8 mouse cellular contexts compared by ENCODE assay signal in genomic region chr7:114635569-114636101, GRCm38 (mm10). TPM values are rescaled to one million over a fixed set of nuclear protein-coding genes. Genes with fewer than 3 reads are reported as not detected.
DNase-seq lines count a peak whose midpoint lies in the region; ATAC-seq and TF ChIP-seq lines count a peak whose summit lies in the region.

No protein-coding gene starts in this region.

- no peak for TF ChIP-seq CTCF in thymus, adult 2 months (IDR thresholded peaks at IDR 0.05; ENCODE audit: borderline replicate concordance, control insufficient read depth, extremely low read depth, insufficient read depth, low read length, poor library complexity)

- H3K36me3 ChIP-seq in thymus, adult 2 months (ENCODE audit: control insufficient read depth, insufficient read depth, low read length): no peaks in the 10 kb centered on the region
- H3K36me3 ChIP-seq in limb, embryonic 13.5 days: no peaks in the 10 kb centered on the region
- no peaks in the 10 kb centered on the region for H3K36me3 ChIP-seq in midbrain, embryonic 15.5 days (replicated peaks)

- no peaks in the 10 kb centered on the region for H3K9me3 ChIP-seq in limb, embryonic 13.5 days
- no peaks in the 10 kb centered on the region for H3K9me3 ChIP-seq in midbrain, embryonic 15.5 days

- ATAC-seq in limb, embryonic 13.5 days (ENCODE audit: low FRiP score, low read depth): no peak; the same call in 1 of the 2 replicates
- peak; percentile 78; the same call in 1 of the 2 replicates for ATAC-seq in midbrain, embryonic 15.5 days (replicated peaks)

- H3K9ac ChIP-seq in limb, embryonic 13.5 days: peak overlapping the region; percentile 48
- peak overlapping the region; percentile 12 for H3K9ac ChIP-seq in midbrain, embryonic 15.5 days

- H3K4me2 ChIP-seq in limb, embryonic 13.5 days (replicated peaks): peak overlapping the region; percentile 70
- peak overlapping the region; percentile 74 for H3K4me2 ChIP-seq in midbrain, embryonic 15.5 days

- no peak overlapping the region for H3K4me3 ChIP-seq in thymus, adult 2 months (ENCODE audit: control insufficient read depth, insufficient read depth, low read length)
- peak overlapping the region; percentile 38 for H3K4me3 ChIP-seq in limb, embryonic 13.5 days
- peak overlapping the region; percentile 39 for H3K4me3 ChIP-seq in midbrain, embryonic 15.5 days

- peak; percentile 10 for DNase-seq in thymus, adult 2 months
- no peak for DNase-seq in thymus, postnatal 10 days (ENCODE audit: low spot score in 2 of 2)
- peak; percentile 66 to 69 for DNase-seq in cerebellum, postnatal 10 days
- peak; percentile 21 to 53 for DNase-seq in frontal cortex, postnatal 36 days (ENCODE audit: low spot score in 2 of 2)
- DNase-seq in kidney, adult 11 months: peak; percentile 8
- peak; percentile 12 for DNase-seq in thymus, postnatal 14 days

- H3K27me3 ChIP-seq in thymus, adult 2 months (ENCODE audit: control insufficient read depth, insufficient read depth, low read length): peaks cover 6% of the 10 kb centered on the region; the same call in 1 of the 2 replicates
- peaks cover 44% of the 10 kb centered on the region for H3K27me3 ChIP-seq in limb, embryonic 13.5 days
- H3K27me3 ChIP-seq in midbrain, embryonic 15.5 days (replicated peaks): peaks cover 18% of the 10 kb centered on the region

- 0 out of 2 replicates have a peak, but pooled peaks cover 3% of the 10 kb centered on the region for H3K4me1 ChIP-seq in thymus, adult 2 months (replicated peaks; ENCODE audit: control insufficient read depth, insufficient read depth, low read length)
- peaks cover 8% of the 10 kb centered on the region for H3K4me1 ChIP-seq in limb, embryonic 13.5 days
- H3K4me1 ChIP-seq in midbrain, embryonic 15.5 days: peaks cover 10% of the 10 kb centered on the region

- no peak overlapping the region for H3K27ac ChIP-seq in thymus, adult 2 months (ENCODE audit: control insufficient read depth, insufficient read depth, low read length)
- H3K27ac ChIP-seq in limb, embryonic 13.5 days: no peak overlapping the region
- H3K27ac ChIP-seq in midbrain, embryonic 15.5 days: no peak overlapping the region

- TF ChIP-seq POLR2A in thymus, adult 2 months (IDR thresholded peaks at IDR 0.05; ENCODE audit: control insufficient read depth, extremely low read depth, insufficient read depth, low read length, poor library complexity): no peak

- 4% methylated on average over 20 of the region's 20 CpGs for WGBS in thymus, adult 2 months
- WGBS in limb, embryonic 13.5 days: under 1% methylated on average over 20 of the region's 20 CpGs
- WGBS in midbrain, embryonic 15.5 days: under 1% methylated on average over 20 of the region's 20 CpGs

RNA-seq across cellular contexts. Expression of gene Calca, which starts 0.5 kb away (rescaled TPM):
- 7.4 and 8.6 TPM in 2 replicates for polyA plus RNA-seq in thymus, adult 2 months (2012; rRNA removed)
- 4.4 and 4.8 TPM in 2 replicates for polyA plus RNA-seq in limb, embryonic 13.5 days (2015; fragmentation: Nextera tagmentation; extraction: Ambion mirVana)
- polyA plus RNA-seq in midbrain, embryonic 15.5 days (2015; fragmentation: Nextera tagmentation; extraction: Ambion mirVana): 7.5 and 8.5 TPM in 2 replicates

Comparison
In these comparisons a context has a peak if more than half of its experiments do, and no peak if none do; other contexts are left out.
1. DNase-seq: peak in thymus, adult 2 months (single experiment), cerebellum, postnatal 10 days (2 of 2), frontal cortex, postnatal 36 days (2 of 2), kidney, adult 11 months (single experiment) and thymus, postnatal 14 days (single experiment); none in thymus, postnatal 10 days (0 of 2).